Mouse (Mus musculus) E14TG2a.4 (cell line): ENCODE measurements around the gene Gm28845.

Experiments used
- H3K27me3 ChIP-seq: 2 replicates; pipeline ENCODE4 v1.6.1; 2014; ENCODE audit warnings: low read length, control low read depth; ENCODE audit not compliant: insufficient read depth
- H3K36me3 ChIP-seq: 2 replicates; pipeline ENCODE4 v1.6.1; 2014; ENCODE audit warnings: low read length, control low read depth; ENCODE audit not compliant: insufficient read depth
- H3K4me1 ChIP-seq: replicated peaks from 2 replicates; pipeline ENCODE4 v1.6.1; 2014; ENCODE audit warnings: low read depth, low read length, control low read depth
- H3K4me3 ChIP-seq: replicated peaks from 2 replicates; pipeline ENCODE4 v1.5.1; 2014; ENCODE audit warnings: mild to moderate bottlenecking, low read length
- H3K9me3 ChIP-seq: 2 replicates; pipeline ENCODE4 v1.6.1; 2014; ENCODE audit warnings: low read length, control low read depth
- CTCF ChIP-seq: conservative IDR thresholded peaks from 2 replicates; pipeline ENCODE4 v1.5.1; 2014; ENCODE audit warnings: low read length
- NANOG ChIP-seq: IDR thresholded peaks from 2 replicates; pipeline ENCODE4 v1.6.1; 2014; ENCODE audit warnings: borderline replicate concordance, low read length, mixed read lengths
- POU5F1 ChIP-seq: IDR thresholded peaks from 2 replicates; pipeline ENCODE4 v1.6.1; 2014; ENCODE audit warnings: low read length, borderline replicate concordance

Gm28845 gene

GRCm38 (mm10) chr1:65090370-65090769, 29.0 kb downstream of the Gm28845 start:
- Histone ChIP-seq H3K36me3 (no peaks in the 10 kb centered on the region), H3K4me3 (no peak overlapping the region), H3K4me1 (no peaks in the 10 kb centered on the region), H3K27me3 (no peaks in the 10 kb centered on the region), H3K9me3 (no peaks in the 10 kb centered on the region)
- TF ChIP-seq CTCF (no peak), NANOG (no peak), POU5F1 (no peak)

- Histone ChIP-seq H3K9me3 (no peaks in the 10 kb centered on the region), H3K4me3 (no peak overlapping the region), H3K27me3 (no peaks in the 10 kb centered on the region), H3K36me3 (no peaks in the 10 kb centered on the region), H3K4me1 (no peaks in the 10 kb centered on the region)
- no peak for TF ChIP-seq NANOG
- no peak for TF ChIP-seq POU5F1
- no peak for TF ChIP-seq CTCF
Observed at GRCm38 (mm10) chr1:65088567-65089356, 30.6 kb downstream of the Gm28845 start.

DNA sequence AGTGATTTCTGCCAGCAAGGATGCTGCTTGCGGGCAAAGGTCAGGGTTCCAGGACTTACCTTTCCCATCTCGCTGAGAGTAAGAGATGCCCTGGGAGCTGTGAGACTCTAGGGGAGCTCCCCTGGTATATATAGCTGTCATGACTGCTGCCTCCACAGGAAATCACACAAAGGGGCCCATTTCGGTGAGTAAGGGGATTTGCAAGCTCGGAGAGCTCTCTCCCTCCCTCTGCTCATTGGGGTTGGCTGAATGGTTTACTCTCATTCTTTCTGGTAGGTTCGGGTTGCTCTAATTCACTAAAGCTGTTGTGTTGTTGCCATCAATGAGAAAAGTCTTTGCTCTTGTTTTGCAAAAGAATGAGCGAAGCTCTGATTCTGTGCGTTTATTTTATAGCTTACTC, 37.2 kb downstream of the Gm28845 start, which contains the start of gene Crygb:
Gene Crygb (minus strand): TSS at position 101 of the 400 bp plus-strand sequence.
- H3K9me3 ChIP-seq, result no peaks in the 10 kb centered on the region
- H3K4me1 ChIP-seq, result peaks cover 4% of the 10 kb centered on the region
- TF ChIP-seq POU5F1 (no peak), CTCF (no peak), NANOG (no peak)
- no peaks in the 10 kb centered on the region for H3K36me3 ChIP-seq
- peaks cover 9% of the 10 kb centered on the region for H3K27me3 ChIP-seq
- H3K4me3 ChIP-seq, result peak within 1 kb of the TSS; percentile 32

- Histone ChIP-seq H3K9me3 (no peaks in the 10 kb centered on the region), H3K36me3 (no peaks in the 10 kb centered on the region), H3K4me3 (no peak overlapping the region), H3K4me1 (peaks cover 6% of the 10 kb centered on the region; the same call in 1 of the 2 replicates), H3K27me3 (no peaks in the 10 kb centered on the region)
- TF ChIP-seq NANOG (no peak), CTCF (no peak), POU5F1 (no peak)
Observed at GRCm38 (mm10) chr1:65075607-65076006, 43.8 kb downstream of the Gm28845 start.

DNA sequence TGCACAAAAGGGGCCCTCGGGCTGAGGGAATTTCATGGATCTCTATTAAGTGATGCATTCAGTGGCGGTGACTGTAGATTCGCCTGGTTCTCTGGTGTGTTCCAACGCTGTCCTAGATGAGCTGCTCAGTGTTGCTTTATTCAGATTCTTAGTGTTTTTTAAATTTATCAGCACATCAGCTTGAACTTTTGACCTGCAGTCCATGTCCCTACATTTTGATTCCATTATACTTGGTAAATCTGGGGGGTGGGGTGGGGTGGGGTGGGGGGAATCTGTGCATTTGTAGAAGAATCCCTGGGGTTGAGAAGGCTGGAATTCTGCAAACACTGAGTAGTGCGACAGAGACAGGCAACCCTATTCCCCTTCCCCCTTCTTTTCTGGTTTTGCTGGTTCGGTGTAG, 45.8 kb downstream of the Gm28845 start, which contains the start of gene Crygc:
Gene Crygc (minus strand): TSS at position 101 of the 400 bp plus-strand sequence.
- TF ChIP-seq CTCF, result no peak
- TF ChIP-seq NANOG, result no peak
- no peak for TF ChIP-seq POU5F1
- no peaks in the 10 kb centered on the region for H3K27me3 ChIP-seq
- H3K9me3 ChIP-seq, result no peaks in the 10 kb centered on the region
- H3K36me3 ChIP-seq, result no peaks in the 10 kb centered on the region
- peak within 1 kb of the TSS; percentile 50 for H3K4me3 ChIP-seq
- peaks cover 10% of the 10 kb centered on the region for H3K4me1 ChIP-seq

- no peak for TF ChIP-seq CTCF
- peak; percentile 59 for TF ChIP-seq NANOG
- TF ChIP-seq POU5F1, result no peak
- Histone ChIP-seq H3K36me3 (no peaks in the 10 kb centered on the region), H3K4me1 (peaks cover 15% of the 10 kb centered on the region), H3K27me3 (0 out of 2 replicates have a peak, but pooled peaks cover under 1% of the 10 kb centered on the region), H3K4me3 (no peak overlapping the region), H3K9me3 (peaks cover 27% of the 10 kb centered on the region)
Observed at GRCm38 (mm10) chr1:65067842-65068241, 51.5 kb downstream of the Gm28845 start.

GRCm38 (mm10) chr1:65064201-65064600, 55.2 kb downstream of the Gm28845 start:
- H3K36me3 ChIP-seq, result no peaks in the 10 kb centered on the region
- no peak overlapping the region for H3K4me3 ChIP-seq
- H3K4me1 ChIP-seq, result peaks cover 13% of the 10 kb centered on the region
- TF ChIP-seq NANOG, result no peak
- no peak for TF ChIP-seq CTCF
- no peak for TF ChIP-seq POU5F1
- H3K9me3 ChIP-seq, result peaks cover 27% of the 10 kb centered on the region
- H3K27me3 ChIP-seq, result peaks cover 4% of the 10 kb centered on the region; the same call in 1 of the 2 replicates

DNA sequence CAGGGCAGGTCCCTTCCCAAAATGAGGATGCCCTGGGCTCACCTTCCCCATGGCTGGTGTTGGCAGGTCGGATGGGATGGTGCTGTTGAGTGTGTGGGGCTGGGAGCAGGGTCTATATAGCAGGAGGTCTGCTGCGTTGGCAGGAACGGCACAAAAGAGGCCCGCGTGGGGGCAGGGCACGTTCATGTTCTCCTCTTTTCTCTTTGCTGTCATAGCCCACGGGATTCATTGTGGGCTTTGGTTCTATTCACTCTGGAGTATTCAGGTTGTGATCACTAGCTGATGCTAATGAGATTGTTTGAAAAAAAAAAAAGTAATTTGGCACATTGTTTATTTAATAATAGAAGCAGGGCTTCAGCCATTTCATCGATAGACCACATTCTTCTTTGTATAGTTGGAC, 56.0 kb downstream of the Gm28845 start, which contains the start of gene Crygd:
Gene Crygd (minus strand): TSS at position 101 of the 400 bp plus-strand sequence.
- Histone ChIP-seq H3K4me3 (peak within 1 kb of the TSS; percentile 59), H3K4me1 (peaks cover 7% of the 10 kb centered on the region), H3K27me3 (peaks cover 4% of the 10 kb centered on the region; the same call in 1 of the 2 replicates), H3K9me3 (peaks cover 27% of the 10 kb centered on the region), H3K36me3 (no peaks in the 10 kb centered on the region)
- TF ChIP-seq POU5F1 (no peak), NANOG (no peak), CTCF (no peak)
